Mouse (Mus musculus): Measurements from ENCODE around the gene Trpm6.

Gene Trpm6

DNA sequence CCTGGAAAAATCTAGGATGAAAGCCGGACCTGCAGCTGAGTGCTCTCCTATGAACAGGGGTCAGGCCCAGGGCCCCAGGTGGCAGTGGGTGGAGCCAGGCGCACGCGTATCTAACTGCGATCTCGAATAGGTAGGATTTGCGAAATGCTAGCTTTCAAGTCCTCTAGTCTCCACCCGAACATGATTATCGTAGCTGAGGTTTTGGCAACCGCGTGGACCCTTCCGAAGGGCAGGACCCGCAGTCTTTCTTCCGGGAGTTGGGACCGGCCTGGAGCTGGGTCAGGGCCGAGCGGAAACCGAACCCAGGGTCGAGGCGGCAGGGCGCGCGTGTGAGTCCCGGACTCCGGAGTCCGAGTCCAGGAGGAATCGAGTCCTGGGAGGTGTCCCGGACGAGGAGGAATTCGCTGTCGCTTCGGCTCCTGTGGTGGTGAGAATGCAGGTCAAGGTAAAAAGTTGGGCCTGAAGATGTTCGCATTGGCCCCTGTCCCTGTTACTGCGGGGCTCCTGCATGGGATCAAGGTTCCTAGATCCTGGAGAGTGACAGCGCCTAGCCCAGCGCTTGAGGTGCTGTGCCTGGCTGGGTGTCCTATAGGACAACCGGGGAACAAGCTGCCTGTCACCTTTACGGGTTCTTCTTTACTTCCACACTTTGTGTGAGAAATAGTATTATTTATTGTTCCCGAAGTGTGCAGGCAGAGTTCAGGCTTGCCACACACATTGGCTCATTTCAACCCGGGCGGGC, at the start of gene Trpm6:
Gene Trpm6 (plus strand): TSS at position 386 of the 742 bp plus-strand sequence.
- peak; percentile 5 to 6 for DNase-seq

DNA sequence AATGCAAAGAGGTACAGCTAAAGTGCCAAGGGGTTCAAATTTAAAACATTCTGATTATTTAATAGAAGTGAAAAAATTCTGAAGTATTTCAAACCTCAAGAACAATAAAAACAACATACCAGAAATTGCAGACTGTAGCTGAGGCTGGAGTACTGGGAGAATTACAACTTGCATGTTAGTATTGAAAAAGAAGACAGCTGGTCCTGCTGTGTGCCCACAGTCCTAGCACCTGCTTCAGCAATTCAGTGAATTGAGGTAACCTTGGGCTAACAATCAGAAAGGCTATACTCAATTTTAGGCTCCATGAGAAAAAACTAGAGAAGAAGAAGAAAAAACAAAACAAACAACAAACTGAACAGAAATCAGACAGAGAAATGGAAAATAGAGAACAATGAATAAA, 41.7 kb upstream of the Trpm6 start:
- peak; percentile 36 to 67 for DNase-seq

DNA sequence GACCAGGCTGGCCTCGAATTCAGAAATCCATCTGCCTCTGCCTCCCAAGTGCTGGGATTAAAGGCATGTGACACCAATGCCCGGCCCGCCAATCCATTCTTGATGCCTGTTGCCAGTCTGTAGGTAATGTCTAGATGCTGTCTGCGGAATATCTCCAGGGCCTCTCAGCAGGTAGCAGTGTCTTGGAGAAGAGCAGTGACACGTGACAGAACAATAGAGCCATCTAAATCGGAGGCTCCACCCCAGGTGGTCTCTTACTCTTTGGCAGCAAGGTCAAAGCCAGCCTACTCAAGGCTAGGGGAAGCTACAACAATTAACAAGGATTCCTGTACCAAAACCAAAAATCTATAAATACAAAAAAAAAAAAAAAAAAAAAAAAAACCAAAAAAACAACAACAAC, 38.9 kb upstream of the Trpm6 start:
- DNase-seq = no peak

DNA sequence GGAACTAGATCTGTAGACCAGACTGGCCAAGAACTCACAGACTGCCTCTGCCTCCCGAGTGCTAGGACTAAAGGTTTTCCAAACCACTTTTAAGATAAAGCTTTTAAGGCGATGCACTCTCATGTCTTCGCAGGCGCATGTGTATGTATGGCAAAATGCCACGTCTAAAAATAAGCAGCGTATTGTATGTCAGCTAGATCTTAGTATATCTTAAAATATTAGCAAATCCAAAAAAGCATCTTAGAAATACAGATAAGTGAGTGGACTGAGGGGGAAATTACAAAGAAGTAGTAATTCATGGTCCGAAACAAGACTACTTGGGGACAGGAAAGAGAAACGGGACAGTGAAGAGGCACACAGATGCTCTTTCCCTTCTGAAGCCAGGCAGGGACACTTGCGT, 38.2 kb upstream of the Trpm6 start:
- DNase-seq = no peak

DNA sequence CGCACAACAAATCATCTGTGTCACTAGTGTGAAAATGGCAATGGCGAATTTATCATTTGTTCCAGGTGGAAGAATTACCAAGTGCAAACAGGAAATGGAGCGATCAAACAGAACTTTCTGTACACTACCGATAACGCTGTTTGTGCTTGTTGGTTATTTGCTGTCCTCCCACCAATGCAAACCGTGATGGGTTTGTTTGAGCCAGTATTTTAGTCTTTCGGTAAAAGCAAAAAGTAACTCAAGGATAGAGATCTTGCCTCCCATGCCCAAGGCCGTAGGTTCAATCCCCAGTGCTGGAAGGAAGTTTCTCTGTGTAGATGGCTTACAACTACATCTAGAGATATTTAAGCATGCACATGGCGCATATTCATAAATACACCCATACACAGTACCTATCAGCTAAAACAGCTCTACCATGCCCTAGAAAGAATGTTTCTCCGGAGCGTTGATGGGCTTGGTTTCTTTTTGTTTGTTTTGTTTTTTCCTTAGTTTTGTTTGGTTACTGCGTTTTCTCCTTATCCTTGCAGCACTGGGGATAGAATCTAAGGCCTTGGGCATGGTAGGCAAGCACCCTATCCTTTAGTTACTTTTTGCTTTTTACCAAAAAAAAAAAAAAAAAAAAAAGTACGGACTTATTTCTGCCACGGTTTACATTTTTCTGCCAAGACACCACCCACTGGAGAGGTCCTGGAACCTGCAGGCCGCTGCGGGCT, 37.5 kb upstream of the Trpm6 start:
- DNase-seq = no peak

DNA sequence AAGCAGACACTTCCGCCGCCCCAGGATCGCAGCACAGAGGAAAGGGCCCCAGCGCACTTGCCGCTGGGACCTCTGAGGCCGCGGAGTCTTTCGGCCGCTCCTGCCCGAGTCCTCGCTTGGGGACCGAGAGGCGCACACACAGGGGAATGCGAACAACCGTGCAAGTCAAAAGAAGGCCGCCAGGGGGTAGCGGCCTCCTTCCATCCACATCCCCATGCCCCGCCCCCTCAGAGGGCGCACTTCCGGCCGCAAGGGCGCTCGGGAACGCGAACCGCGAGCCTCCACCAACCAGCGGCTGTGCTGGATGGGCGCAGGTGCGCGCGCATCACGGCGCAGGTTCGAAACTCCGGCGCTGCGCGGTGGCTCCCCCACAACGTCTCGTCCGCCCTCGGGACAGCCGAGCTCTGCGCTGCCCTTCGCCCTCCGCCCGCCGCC, 36.9 kb upstream of the Trpm6 start, which contains the start of gene D030056L22Rik:
Gene D030056L22Rik (plus strand): TSS at position 328 of the 435 bp plus-strand sequence.
- DNase-seq = peak; percentile 98 to 99

DNA sequence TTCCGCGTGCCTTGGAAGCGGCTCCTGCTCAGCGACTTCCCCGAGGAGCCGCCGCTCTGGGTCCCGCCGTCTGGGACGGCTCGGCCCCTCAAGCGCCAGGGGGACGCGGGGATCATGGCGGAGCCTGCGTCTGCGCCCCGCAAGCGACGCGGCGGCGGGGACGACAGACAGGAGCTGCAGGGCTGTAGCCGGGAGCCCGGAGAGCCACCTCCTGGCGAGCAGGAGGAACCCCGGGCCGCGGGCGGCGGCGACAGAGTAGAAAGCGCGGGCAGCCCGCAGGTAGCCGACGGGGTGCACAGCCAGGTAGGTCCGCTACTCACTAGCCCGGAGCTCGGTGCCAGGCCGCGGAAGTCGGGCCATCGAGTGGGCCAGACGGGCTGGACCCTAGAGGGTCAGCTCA, 36.4 kb upstream of the Trpm6 start:
- DNase-seq = peak in 1 of 2 experiments; percentile 67

DNA sequence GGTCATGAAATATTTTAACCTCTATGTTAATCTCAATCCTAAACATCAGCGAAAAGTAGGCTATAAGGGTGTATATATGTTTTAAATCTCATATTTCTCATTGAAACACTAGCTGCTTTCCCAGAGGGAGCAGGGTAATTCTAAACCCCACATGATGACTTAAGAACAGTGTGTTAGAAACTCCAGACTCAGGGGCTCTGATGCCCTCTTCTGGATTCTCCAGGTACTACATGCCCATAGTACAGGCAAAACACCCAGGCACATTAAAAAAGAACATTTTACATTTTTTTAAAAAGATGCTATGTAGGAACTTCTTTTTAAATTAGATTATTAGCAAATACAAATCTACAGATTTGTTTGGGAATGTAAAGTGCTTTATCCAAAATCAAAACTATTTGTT, 33.4 kb upstream of the Trpm6 start:
- peak; percentile 59 to 84 for DNase-seq

DNA sequence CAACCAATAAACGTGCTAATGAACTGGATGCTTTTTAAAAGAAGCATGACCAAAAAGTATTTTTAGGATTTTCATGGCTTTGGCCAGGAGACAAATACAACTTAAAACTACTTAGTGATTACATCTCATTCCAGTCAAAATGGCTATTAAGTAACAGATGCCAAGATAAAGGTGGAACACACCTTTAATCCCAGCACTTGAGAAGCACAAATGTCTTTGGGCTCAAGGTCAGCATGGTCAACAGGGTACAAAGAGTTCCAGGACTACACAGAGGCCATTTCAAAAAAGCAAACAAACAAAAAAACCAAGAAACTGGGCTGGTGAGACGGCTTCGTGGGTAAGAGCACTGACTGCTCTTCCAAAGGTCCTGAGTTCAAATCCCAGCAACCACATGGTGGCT, 29.4 kb upstream of the Trpm6 start:
- no peak for DNase-seq

DNA sequence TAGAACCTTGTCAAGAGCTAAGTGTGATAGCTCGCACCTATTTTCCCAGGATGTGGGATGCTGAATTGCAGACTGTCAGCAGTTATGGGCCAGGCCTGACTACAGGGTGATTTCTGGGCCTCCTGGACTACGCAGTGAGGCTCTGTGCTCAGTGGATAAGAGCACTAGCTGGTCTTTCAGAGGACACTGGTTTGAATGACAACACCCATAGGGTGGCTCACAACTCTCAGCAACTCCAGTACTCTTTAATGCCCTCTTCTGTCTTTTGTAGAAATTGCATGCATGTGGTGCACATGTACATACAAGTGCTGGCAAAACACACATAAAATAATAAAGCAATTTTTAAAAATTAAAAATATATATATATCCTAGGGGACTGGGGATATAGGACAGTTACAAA, 24.6 kb upstream of the Trpm6 start:
- no peak for DNase-seq

DNA sequence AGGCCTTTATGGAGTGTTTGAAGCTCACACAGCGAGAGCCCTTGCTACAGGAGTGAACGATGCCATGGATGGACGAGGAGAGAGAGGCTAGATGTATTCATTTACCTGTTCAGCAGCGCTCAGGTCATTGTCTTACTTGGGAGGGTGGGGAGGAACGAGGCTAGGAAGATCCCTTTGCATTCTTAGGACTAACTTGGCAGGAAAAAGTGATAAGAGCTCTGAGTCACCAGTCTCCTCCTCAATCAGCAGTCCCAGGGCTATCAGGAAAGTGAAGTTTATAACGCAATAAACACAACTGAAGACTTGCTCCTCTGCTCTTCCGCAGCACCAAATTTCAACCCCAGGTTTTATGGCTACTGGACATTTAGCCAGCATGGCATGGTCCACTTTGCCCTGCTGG, 19.5 kb upstream of the Trpm6 start:
- no peak for DNase-seq

DNA sequence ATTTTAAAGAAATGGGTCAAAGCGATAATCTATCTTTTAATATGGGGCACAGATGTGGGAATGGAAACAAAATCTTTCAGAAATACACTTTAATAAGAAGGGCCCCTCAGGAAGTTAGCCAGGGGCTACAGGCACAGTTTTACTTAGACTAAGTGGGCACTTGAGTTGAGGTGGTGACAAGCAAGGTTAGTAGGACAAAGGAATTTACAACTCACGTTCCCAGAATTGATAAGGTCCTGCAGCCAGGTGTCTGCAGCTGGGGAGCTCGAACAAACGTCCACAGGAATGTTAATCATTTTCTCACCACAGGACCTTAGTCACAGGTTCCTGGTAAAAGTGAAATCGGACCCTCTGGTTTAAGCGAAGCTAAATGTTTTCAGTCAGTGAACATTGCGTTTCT, 18.7 kb upstream of the Trpm6 start:
- DNase-seq = no peak

DNA sequence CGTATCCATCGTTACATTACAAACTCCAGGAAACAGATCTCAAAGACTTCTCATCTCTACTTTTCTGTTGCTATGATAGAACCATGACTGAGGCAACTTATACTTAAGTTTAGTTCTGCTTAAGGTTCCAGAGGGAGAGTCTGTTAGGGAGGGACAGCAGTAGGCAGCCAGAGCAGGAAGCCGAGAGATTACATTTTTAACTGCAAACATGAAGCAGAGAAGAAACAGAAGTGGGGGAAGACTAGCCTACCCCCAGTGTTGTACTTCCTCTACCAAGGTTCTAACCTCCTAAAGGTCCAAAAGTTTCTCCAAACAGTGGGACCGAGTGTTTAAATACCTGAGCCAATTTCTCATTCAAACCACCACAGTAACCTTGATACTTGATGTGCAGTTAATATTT, 13.9 kb upstream of the Trpm6 start:
- no peak for DNase-seq

DNA sequence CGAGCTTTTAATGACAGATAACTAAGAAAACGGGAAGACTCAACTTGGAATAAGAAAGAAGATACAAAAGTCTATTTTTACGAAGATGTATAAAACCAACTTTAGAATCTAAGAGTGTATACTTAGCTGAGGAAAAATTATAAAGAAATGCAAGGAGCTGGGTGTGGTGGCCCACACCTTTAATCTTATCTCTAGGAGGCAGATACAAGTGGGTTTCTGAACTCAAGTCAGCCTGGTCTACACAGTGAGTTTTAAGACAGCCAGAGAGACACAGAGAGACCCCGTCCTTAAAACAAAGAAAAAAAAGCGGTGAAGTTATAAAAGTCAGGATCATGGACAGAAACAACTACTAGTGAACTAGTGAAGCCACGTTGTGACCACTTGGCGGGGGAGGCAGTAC, 10.6 kb upstream of the Trpm6 start:
- no peak for DNase-seq

DNA sequence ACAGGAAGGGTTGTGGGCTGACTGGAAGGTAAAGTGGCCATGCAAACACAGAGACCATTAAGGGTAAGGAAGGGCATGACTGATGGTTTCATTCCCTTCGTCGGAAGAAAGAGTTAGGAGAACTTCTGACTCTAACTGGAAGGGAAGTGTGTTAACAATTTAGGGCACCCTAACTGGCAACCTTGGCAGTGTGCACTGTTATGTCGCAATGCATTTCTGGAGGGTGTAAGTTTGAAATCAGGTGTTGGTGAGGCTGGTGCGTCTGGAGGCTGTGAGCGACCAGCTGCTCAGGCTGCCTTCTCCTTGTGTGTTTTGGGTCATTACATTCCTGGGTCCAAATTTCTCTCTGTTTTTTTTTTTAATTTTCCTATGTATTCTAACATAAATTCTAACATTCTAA, 5.8 kb upstream of the Trpm6 start:
- no peak for DNase-seq

DNA sequence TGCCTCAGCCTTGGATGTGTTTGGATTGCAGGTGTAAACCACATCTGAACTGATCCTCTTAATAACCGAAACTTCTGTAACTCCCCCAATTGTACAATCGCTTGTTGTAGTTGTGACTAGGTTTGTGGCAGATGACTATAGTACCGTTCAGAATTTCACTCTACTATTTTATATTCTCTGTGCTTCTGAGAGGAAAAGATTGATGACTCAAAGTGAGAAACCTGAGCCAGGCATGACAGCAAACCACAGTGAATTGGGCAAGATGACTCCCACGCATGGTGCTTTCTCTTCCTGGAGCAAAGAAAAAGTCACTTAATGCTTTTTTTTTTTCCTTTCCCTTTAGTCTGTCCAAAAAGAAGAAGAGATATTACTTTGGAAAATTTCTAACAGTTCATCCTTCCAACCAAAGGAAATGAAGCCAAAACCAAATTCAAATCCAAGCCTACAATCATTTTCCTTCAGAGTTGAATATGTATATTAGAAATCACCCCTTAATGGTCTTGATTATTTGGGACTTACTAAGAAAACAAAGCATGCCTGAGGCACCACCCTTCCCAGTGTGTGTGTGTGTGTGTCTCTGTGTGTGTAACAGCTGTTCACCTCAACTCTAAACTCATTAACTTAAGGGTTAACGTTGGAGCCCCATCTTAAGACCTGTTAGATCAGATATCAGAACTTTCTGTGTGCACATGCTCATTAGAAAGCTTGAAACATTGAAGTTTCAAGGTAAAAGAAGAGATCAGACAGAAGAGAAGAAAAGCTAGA, 3.0 kb upstream of the Trpm6 start:
- no peak for DNase-seq

DNA sequence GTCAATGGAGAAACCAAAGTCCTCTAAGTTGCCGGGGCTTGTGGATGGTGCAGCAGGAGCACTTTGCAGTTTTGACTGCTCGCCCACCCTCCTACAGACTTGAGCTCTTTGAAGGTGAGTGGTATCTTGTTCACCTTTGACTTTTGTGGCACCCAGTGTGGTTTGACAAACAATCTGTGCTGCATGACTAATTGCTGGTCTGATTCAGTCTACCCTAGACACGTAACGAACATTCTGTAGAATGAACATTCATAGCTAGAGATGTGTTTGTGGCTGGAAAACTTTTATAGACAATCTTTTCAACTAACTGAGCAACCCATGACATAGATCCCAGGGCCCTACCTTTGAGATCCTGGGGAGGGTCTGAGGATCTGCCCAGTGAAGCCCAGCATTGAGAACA, 2.4 kb upstream of the Trpm6 start:
- DNase-seq = no peak

DNA sequence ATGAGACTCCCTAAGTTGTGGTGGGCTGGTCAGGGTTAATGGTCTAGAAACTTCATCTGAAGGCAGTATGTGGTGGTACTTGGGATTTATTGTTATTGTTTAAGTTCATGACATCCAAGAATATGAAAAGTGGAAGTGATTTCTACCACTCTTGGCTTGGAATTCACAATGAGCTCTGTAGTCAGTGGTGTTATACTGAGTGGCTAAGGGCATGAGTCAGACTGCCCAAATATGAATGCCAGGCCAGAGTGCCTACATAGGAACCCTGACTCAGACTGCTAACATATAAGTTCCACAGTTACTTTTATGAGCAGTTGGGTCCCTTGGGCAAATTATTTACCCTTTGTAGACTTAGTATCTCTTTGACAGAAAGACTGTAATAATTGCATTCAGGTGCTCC, 7.4 kb downstream of the Trpm6 start:
- no peak for DNase-seq

DNA sequence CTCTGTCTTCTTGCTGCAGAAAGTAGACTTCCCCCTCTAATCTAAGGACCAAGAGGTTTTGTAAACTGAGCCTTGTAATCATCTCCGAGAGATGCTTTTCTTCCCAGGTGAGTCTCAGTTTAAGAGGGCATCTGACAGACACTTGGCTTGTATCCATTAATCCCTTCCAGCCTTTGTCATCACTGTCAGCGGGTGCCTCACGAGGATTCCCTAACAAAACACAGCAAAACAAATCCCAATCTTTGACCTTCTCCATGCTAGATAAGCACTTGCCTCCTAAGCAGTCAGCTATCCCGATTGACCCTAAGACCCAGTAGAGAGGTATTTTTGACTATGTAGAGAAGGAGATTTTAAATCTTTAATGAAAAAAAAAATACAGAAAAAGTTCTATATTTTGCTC, 7.9 kb downstream of the Trpm6 start:
- DNase-seq = no peak

DNA sequence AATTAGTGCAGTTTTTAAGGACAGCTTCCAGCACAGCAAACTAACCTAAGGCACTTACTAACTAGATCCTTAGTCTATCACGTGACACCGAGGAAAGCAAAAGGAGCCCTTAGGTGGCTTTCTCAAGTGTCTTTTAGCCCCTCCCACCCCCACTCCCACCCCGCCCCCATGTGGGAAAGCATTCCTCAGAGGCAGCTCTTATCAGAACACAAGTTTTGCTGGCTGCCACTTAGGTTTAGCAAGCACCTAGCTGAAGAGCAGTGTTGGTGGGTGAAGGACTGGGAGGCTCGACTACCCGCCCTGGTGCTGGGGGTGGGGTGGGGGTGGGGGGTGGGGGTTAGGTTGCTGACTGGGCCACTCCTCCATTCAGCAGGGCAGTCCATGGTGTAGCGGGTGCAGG, 8.5 kb downstream of the Trpm6 start:
- DNase-seq = no peak

DNA sequence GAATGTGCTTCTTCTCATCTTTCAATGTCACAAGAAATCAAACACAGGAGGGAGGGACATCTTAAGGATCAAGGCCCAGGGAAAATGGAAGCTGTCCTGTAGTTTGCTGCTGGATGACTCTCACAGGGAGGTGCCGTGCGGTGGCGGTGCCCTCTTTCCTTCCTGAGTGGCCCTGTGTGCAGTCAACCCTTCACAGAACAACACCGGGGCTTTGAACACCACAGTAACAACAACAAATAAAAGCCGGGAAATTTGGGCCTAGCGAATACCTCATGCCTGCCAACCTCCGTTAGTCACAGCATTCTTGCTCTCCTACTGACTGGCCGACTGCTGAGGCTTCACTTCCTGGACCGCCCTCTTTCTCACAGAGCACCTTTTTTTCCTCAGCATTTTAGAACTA, 9.1 kb downstream of the Trpm6 start:
- no peak for DNase-seq

DNA sequence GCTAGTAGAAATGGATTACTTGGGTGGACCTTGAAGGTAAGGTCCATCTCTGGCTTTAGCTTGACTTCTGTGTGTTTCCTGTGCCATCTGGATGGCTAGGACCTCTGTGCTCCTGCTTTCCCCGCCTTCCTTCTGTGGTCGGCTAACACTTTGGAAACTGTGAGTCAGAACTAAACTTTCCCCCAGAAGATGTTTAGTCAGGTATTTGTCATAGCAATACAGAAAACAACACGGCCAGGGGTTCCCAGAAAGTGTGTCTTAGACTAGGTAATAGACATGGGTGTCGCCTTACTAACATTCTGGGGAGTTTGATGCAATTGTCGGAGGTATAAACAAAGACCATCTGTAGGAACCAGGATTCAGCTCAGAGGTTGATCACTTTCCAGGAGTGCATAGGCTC, 16.6 kb downstream of the Trpm6 start:
- no peak for DNase-seq

DNA sequence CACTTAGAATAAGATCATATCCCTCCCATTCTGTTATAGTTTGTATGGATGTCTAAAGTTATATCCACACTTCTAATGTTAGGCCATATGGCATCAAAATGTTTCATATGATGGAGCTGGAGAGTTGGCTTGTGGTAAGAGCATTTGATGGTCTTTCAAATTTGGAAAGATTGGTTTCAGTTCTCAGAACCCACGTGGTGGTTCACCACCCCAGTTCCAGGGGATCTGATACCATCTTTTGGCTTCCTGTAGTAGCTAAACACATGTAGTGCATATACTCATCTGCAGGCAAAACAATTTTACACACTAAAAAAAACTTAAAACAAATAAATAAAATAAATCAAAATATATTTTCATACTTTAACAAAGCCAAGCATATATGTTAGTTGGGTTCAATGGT, 21.3 kb downstream of the Trpm6 start:
- no peak for DNase-seq

DNA sequence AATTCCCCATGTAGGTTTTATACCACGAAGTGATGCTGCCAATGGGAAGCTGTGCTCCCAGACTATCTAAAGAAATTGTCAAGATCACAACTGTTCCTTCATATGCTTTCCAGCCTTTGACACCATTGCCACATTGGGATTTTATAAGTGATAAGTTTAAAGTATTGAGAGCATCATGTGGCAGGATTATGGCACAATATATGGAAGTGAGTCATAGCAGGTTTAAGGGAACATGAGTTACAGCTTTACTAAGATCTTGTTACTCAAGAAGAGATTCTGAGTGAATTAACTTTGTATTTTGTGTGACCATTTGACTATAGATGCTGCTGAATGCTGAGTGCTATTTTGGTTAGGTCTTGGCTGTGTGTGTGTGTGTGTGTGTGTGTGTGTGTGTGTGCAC, 21.8 kb downstream of the Trpm6 start:
- no peak for DNase-seq
